Mouse (Mus musculus) embryo, embryonic 11.5 days (tissue): ENCODE results near the gene Gjb3.

Source experiments
- DNase-seq: peaks from one replicate; pipeline ENCODE4 v3.0.0-alpha.2; 2012; ENCODE audit warnings: low read depth, low spot score

Gene Gjb3

GRCm38 (mm10) chr4:127286907-127287306 is 43.7 kb downstream of the Gjb3 start:
- no peak for DNase-seq

GRCm38 (mm10) chr4:127279241-127279640 is 51.4 kb downstream of the Gjb3 start:
- no peak for DNase-seq

- DNase-seq: no peak
Observed at GRCm38 (mm10) chr4:127278451-127279001, 52.1 kb downstream of the Gjb3 start.
